Mouse (Mus musculus): ENCODE results near the gene Zbtb6. TPM values are rescaled to one million over a fixed set of nuclear protein-coding genes. Genes with fewer than 3 reads are reported as not detected.
A peak's percentile ranks its signal among the peaks of the same experiment; 100 is the strongest.

Zbtb6 gene
- 8.3 and 9.5 TPM in 2 replicates for polyA plus RNA-seq (2015; fragmentation: Nextera tagmentation; extraction: Ambion mirVana)

GRCm38 (mm10) chr2:37442611-37443591 is at the start of gene Zbtb6, which contains the start of the genes Zbtb26 and Rabgap1:
Gene Zbtb6, minus strand, starts transcription at chr2:37443171.
Gene Zbtb26, minus strand, starts transcription at chr2:37443135.
Gene Rabgap1, plus strand, starts transcription at chr2:37443279.
- 0 out of 2 replicates have a peak, but pooled peaks cover 12% of the 10 kb centered on the region for H3K36me3 ChIP-seq
- H3K27ac ChIP-seq = peak within 1 kb of the TSS; percentile 93
- peak within 1 kb of the TSS; percentile 70 for H3K4me2 ChIP-seq
- H3K4me1 ChIP-seq = peaks cover 25% of the 10 kb centered on the region
- peak within 1 kb of the TSS; percentile 89 for H3K9ac ChIP-seq
- H3K27me3 ChIP-seq = no peaks in the 10 kb centered on the region
- WGBS = 0% methylated on average over 51 of the region's 51 CpGs
- peak; percentile 100 for ATAC-seq (replicated peaks; ENCODE audit: low FRiP score)
- peak within 1 kb of the TSS; percentile 84 for H3K4me3 ChIP-seq (replicated peaks)
- no peaks in the 10 kb centered on the region for H3K9me3 ChIP-seq (replicated peaks)

GRCm38 (mm10) chr2:37488956-37489355 is 46.0 kb upstream of the Zbtb6 start:
- Histone ChIP-seq H3K4me1 (no peaks in the 10 kb centered on the region), H3K27ac (no peak overlapping the region), H3K9ac (no peak overlapping the region), H3K4me2 (no peak overlapping the region), H3K9me3 (replicated peaks) (no peaks in the 10 kb centered on the region), H3K4me3 (replicated peaks) (no peak overlapping the region), H3K36me3 (peaks cover 75% of the 10 kb centered on the region), H3K27me3 (no peaks in the 10 kb centered on the region)
- ATAC-seq (replicated peaks; ENCODE audit: low FRiP score) = no peak
- 94% methylated on average over 2 of the region's 2 CpGs for WGBS

- Histone ChIP-seq H3K4me1 (no peaks in the 10 kb centered on the region), H3K27me3 (no peaks in the 10 kb centered on the region), H3K4me2 (no peak overlapping the region), H3K36me3 (peaks cover 67% of the 10 kb centered on the region), H3K9me3 (replicated peaks) (no peaks in the 10 kb centered on the region), H3K27ac (no peak overlapping the region), H3K9ac (no peak overlapping the region), H3K4me3 (replicated peaks) (no peak overlapping the region)
- no peak for ATAC-seq (replicated peaks; ENCODE audit: low FRiP score)
Observed at GRCm38 (mm10) chr2:37486408-37486807, 43.4 kb upstream of the Zbtb6 start.

- Histone ChIP-seq H3K9ac (no peak overlapping the region), H3K27ac (no peak overlapping the region), H3K27me3 (no peaks in the 10 kb centered on the region), H3K4me2 (no peak overlapping the region), H3K36me3 (peaks cover 59% of the 10 kb centered on the region), H3K4me3 (replicated peaks) (no peak overlapping the region), H3K4me1 (no peaks in the 10 kb centered on the region), H3K9me3 (replicated peaks) (no peaks in the 10 kb centered on the region)
- WGBS = 92% methylated on average over 1 of the region's 1 CpGs
- ATAC-seq (replicated peaks; ENCODE audit: low FRiP score) = no peak
Observed at GRCm38 (mm10) chr2:37485370-37485769, 42.4 kb upstream of the Zbtb6 start.

GRCm38 (mm10) chr2:37484165-37484564 is 41.2 kb upstream of the Zbtb6 start:
- 81% methylated on average over 2 of the region's 2 CpGs for WGBS

GRCm38 (mm10) chr2:37480039-37480438 is 37.1 kb upstream of the Zbtb6 start:
- Histone ChIP-seq H3K4me2 (no peak overlapping the region), H3K27ac (no peak overlapping the region), H3K4me1 (no peaks in the 10 kb centered on the region), H3K36me3 (peaks cover 69% of the 10 kb centered on the region), H3K27me3 (no peaks in the 10 kb centered on the region), H3K4me3 (replicated peaks) (no peak overlapping the region), H3K9me3 (replicated peaks) (no peaks in the 10 kb centered on the region), H3K9ac (no peak overlapping the region)
- ATAC-seq (replicated peaks; ENCODE audit: low FRiP score) = no peak
- 90% methylated on average over 2 of the region's 2 CpGs for WGBS

More at GRCm38 (mm10) chr2:37484165-37484564, 41.2 kb upstream of the Zbtb6 start:
- ATAC-seq (replicated peaks; ENCODE audit: low FRiP score) = no peak
- Histone ChIP-seq H3K27me3 (no peaks in the 10 kb centered on the region), H3K36me3 (peaks cover 55% of the 10 kb centered on the region), H3K4me2 (no peak overlapping the region), H3K9ac (no peak overlapping the region), H3K4me1 (no peaks in the 10 kb centered on the region), H3K9me3 (replicated peaks) (no peaks in the 10 kb centered on the region), H3K27ac (no peak overlapping the region), H3K4me3 (replicated peaks) (no peak overlapping the region)

- H3K27me3 ChIP-seq = no peaks in the 10 kb centered on the region
- no peaks in the 10 kb centered on the region for H3K4me1 ChIP-seq
- no peak overlapping the region for H3K9ac ChIP-seq
- H3K4me2 ChIP-seq = no peak overlapping the region
- no peaks in the 10 kb centered on the region for H3K9me3 ChIP-seq (replicated peaks)
- no peak overlapping the region for H3K27ac ChIP-seq
- peaks cover 67% of the 10 kb centered on the region for H3K36me3 ChIP-seq
- H3K4me3 ChIP-seq (replicated peaks) = no peak overlapping the region
- ATAC-seq (replicated peaks; ENCODE audit: low FRiP score) = no peak
Observed at GRCm38 (mm10) chr2:37479559-37479958, 36.6 kb upstream of the Zbtb6 start.

- no peak overlapping the region for H3K9ac ChIP-seq
- WGBS = 96% methylated on average over 4 of the region's 4 CpGs
- ATAC-seq (replicated peaks; ENCODE audit: low FRiP score) = no peak
- H3K9me3 ChIP-seq (replicated peaks) = no peaks in the 10 kb centered on the region
- H3K4me3 ChIP-seq (replicated peaks) = no peak overlapping the region
- H3K36me3 ChIP-seq = peaks cover 16% of the 10 kb centered on the region
- no peaks in the 10 kb centered on the region for H3K4me1 ChIP-seq
- no peaks in the 10 kb centered on the region for H3K27me3 ChIP-seq
- no peak overlapping the region for H3K27ac ChIP-seq
- H3K4me2 ChIP-seq = no peak overlapping the region
Observed at GRCm38 (mm10) chr2:37466266-37466665, 23.3 kb upstream of the Zbtb6 start.

GRCm38 (mm10) chr2:37460707-37461106 is 17.7 kb upstream of the Zbtb6 start:
- Histone ChIP-seq H3K36me3 (no peaks in the 10 kb centered on the region), H3K9ac (no peak overlapping the region), H3K4me2 (no peak overlapping the region), H3K27me3 (no peaks in the 10 kb centered on the region), H3K4me3 (replicated peaks) (no peak overlapping the region), H3K27ac (no peak overlapping the region), H3K4me1 (no peaks in the 10 kb centered on the region), H3K9me3 (replicated peaks) (no peaks in the 10 kb centered on the region)
- WGBS = 96% methylated on average over 4 of the region's 4 CpGs
- ATAC-seq (replicated peaks; ENCODE audit: low FRiP score) = no peak

- WGBS = under 1% methylated on average over 21 of the region's 24 CpGs
- H3K4me1 ChIP-seq = peaks cover 16% of the 10 kb centered on the region
- H3K4me3 ChIP-seq (replicated peaks) = peak overlapping the region; percentile 96
- no peaks in the 10 kb centered on the region for H3K27me3 ChIP-seq
- ATAC-seq (replicated peaks; ENCODE audit: low FRiP score) = peak; percentile 88
- H3K9me3 ChIP-seq (replicated peaks) = no peaks in the 10 kb centered on the region
- H3K36me3 ChIP-seq = 0 out of 2 replicates have a peak, but pooled peaks cover 5% of the 10 kb centered on the region
- H3K9ac ChIP-seq = peak overlapping the region; percentile 91
- peak overlapping the region; percentile 89 for H3K27ac ChIP-seq
- peak overlapping the region; percentile 84 for H3K4me2 ChIP-seq
Observed at GRCm38 (mm10) chr2:37452376-37452760, 9.4 kb upstream of the Zbtb6 start.

- H3K4me1 ChIP-seq = peaks cover 16% of the 10 kb centered on the region
- H3K9ac ChIP-seq = peak overlapping the region; percentile 91
- H3K36me3 ChIP-seq = 0 out of 2 replicates have a peak, but pooled peaks cover 6% of the 10 kb centered on the region
- H3K4me2 ChIP-seq = peak overlapping the region; percentile 84
- peak overlapping the region; percentile 89 for H3K27ac ChIP-seq
- no peaks in the 10 kb centered on the region for H3K9me3 ChIP-seq (replicated peaks)
- peak overlapping the region; percentile 96 for H3K4me3 ChIP-seq (replicated peaks)
- WGBS = 7% methylated on average over 43 of the region's 44 CpGs
- no peaks in the 10 kb centered on the region for H3K27me3 ChIP-seq
- peak; percentile 100 for ATAC-seq (replicated peaks; ENCODE audit: low FRiP score)
Observed at GRCm38 (mm10) chr2:37451667-37452375, 8.8 kb upstream of the Zbtb6 start.

- peaks cover 9% of the 10 kb centered on the region for H3K4me1 ChIP-seq
- no peaks in the 10 kb centered on the region for H3K9me3 ChIP-seq (replicated peaks)
- H3K36me3 ChIP-seq = peaks cover 28% of the 10 kb centered on the region
- 0 out of 2 replicates have a peak, but pooled peaks have one; percentile 23 for ATAC-seq (replicated peaks; ENCODE audit: low FRiP score)
- peak overlapping the region; percentile 71 for H3K4me2 ChIP-seq
- H3K9ac ChIP-seq = peak overlapping the region; percentile 72
- 22% methylated on average over 7 of the region's 7 CpGs for WGBS
- peak overlapping the region; percentile 95 for H3K27ac ChIP-seq
- peak overlapping the region; percentile 72 for H3K4me3 ChIP-seq (replicated peaks)
- no peaks in the 10 kb centered on the region for H3K27me3 ChIP-seq
Observed at GRCm38 (mm10) chr2:37431609-37432008, 11.4 kb downstream of the Zbtb6 start.

Data from kidney, embryonic 15.5 days (tissue).